Mouse (Mus musculus) forebrain, embryonic 14.5 days (tissue): ENCODE data around the gene BC107364. TPM values are rescaled to one million over a fixed set of nuclear protein-coding genes. Genes with fewer than 3 reads are reported as not detected.
"Not testable (repeated sequence)": the region's sequence is repeated elsewhere in the genome, so short reads cannot be mapped to it uniquely, and the experiment has no call there.

Experiments
- ATAC-seq: fragments of 200-750 bp; cut with Nextera tagmentation; 2 replicates; pipeline ENCODE4 v1.8.0; 2017; ENCODE audit warnings: mild to moderate bottlenecking, moderate library complexity
- DNase-seq: peaks from one replicate; pipeline ENCODE4 v3.0.0-alpha.2; 2015; ENCODE audit warnings: low spot score
- H3K27ac ChIP-seq: fragments of 300-500 bp; sonication (generic); 2 replicates; pipeline ENCODE4 v1.5.1; 2014; ENCODE audit warnings: low read depth, mild to moderate bottlenecking, control low read depth, low read length, moderate library complexity
- H3K27me3 ChIP-seq: fragments of 300-500 bp; sonication (generic); replicated peaks from 2 replicates; pipeline ENCODE4 v1.6.1; 2014; ENCODE audit warnings: low read length, control low read depth, mixed read lengths; ENCODE audit not compliant: control insufficient read depth, insufficient read depth
- H3K36me3 ChIP-seq: fragments of 300-500 bp; sonication (generic); 2 replicates; pipeline ENCODE4 v1.6.1; 2014; ENCODE audit warnings: low read length, control low read depth; ENCODE audit not compliant: control insufficient read depth, insufficient read depth
- H3K4me1 ChIP-seq: fragments of 300-500 bp; sonication (generic); 2 replicates; pipeline ENCODE4 v1.6.1; 2014; ENCODE audit warnings: antibody characterized with exemption, low read length, control low read depth; ENCODE audit not compliant: control insufficient read depth, insufficient read depth
- H3K4me2 ChIP-seq: fragments of 300-500 bp; sonication (generic); 2 replicates; pipeline ENCODE4 v1.6.1; 2014; ENCODE audit warnings: mild to moderate bottlenecking, control low read depth, low read length
- H3K4me3 ChIP-seq: fragments of 300-500 bp; sonication (generic); 2 replicates; pipeline ENCODE4 v1.5.1; 2014; ENCODE audit warnings: low read depth, low read length, control low read depth
- H3K9ac ChIP-seq: fragments of 300-500 bp; sonication (generic); 2 replicates; pipeline ENCODE4 v1.6.1; 2014; ENCODE audit warnings: mild to moderate bottlenecking, low read length, control low read depth, moderate library complexity
- H3K9me3 ChIP-seq: fragments of 300-500 bp; sonication (generic); replicated peaks from 2 replicates; pipeline ENCODE4 v1.6.1; 2016; ENCODE audit warnings: low read length, control low read depth, mixed read lengths; ENCODE audit not compliant: control insufficient read depth
- WGBS: fragments of 180-500 bp; shearing (Covaris S2); extraction: QIAGEN DNeasy Blood & Tissue Kit; methylation state at CpG from one replicate; pipeline ENCODE4 v1.1.7; 2014; 5-methylcytosine and 5-hydroxymethylcytosine counted together
- polyA plus RNA-seq: library from polyadenylated mRNA; unstranded; fragments of >200 nt; fragmentation: Nextera tagmentation; extraction: Ambion mirVana; gene quantifications from 2 replicates; pipeline ENCODE4 v1.2.1, GENCODE M21; 2014

The BC107364 gene
- polyA plus RNA-seq, 1 experiment from 2014 or later: not detected

DNA sequence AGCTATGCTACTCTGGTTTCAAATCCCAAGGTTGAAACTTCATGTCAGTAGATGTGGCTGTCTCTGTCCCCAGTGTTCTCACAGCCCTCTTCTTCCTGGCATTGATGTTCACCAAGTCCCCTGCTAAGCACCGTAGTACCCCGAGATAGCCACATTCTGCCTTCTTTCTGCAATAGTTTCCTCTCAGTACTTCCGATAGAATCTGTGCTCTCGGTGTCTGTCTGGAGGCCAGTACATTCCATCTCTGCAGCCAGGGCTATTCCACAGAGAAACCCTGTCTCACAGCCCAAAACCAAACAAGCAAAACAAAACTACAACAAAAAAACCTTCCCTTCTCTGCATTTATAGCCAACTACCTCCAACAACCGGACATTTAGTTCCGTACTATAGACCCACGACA lies 44.1 kb upstream of the BC107364 start:
- H3K9ac ChIP-seq: no peak overlapping the region
- DNase-seq: no peak
- H3K27ac ChIP-seq: no peak overlapping the region
- no peak overlapping the region for H3K4me2 ChIP-seq
- no peaks in the 10 kb centered on the region for H3K27me3 ChIP-seq
- ATAC-seq: no peak
- WGBS: 54% methylated on average over 7 of the region's 7 CpGs
- no peak overlapping the region for H3K4me3 ChIP-seq
- H3K9me3 ChIP-seq: no peaks in the 10 kb centered on the region
- no peaks in the 10 kb centered on the region for H3K4me1 ChIP-seq
- no peaks in the 10 kb centered on the region for H3K36me3 ChIP-seq

DNA sequence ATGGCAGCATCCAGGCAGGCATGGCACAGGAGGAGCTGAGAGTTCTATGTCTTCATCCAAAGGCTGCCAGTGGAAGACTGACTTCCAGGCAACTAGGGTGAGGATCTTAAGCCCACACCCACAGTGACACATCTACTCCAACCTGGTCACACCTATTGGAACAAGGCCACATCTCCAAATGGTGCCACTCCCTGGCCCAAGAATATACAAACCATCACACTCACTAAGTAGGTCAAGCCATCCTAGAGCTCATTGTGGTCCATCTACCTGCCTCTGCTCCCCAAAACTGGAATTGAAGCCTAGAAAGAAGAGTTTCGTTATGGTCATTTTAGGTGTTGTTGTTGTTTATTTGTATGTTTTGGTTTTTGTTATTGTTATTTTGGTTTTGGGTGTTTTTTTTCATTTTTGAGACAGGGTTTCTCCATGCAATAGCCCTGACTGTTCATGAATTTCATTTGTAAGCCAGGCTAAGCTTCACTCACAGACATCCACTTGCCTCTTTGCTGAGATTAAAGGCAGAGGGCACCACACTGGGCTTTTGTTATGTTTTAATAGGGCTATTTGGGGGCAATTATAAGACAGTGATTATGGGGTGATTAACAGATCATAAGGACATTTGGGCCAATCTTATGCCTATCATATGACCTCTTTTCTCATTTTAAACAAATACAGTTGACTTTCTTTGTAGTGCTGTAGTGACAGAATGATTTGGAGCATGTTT lies 43.5 kb upstream of the BC107364 start:
- H3K4me2 ChIP-seq: no peak overlapping the region
- no peak overlapping the region for H3K27ac ChIP-seq
- H3K9ac ChIP-seq: no peak overlapping the region
- H3K9me3 ChIP-seq: no peaks in the 10 kb centered on the region
- no peaks in the 10 kb centered on the region for H3K36me3 ChIP-seq
- H3K27me3 ChIP-seq: no peaks in the 10 kb centered on the region
- ATAC-seq (no peak), DNase-seq (no peak)
- H3K4me3 ChIP-seq: no peak overlapping the region
- H3K4me1 ChIP-seq: no peaks in the 10 kb centered on the region
- 97% methylated on average over 1 of the region's 1 CpGs for WGBS

- WGBS: 96% methylated on average over 3 of the region's 3 CpGs
- Histone ChIP-seq H3K4me1 (no peaks in the 10 kb centered on the region), H3K27ac (no peak overlapping the region), H3K27me3 (no peaks in the 10 kb centered on the region), H3K9me3 (no peaks in the 10 kb centered on the region), H3K9ac (no peak overlapping the region), H3K4me2 (no peak overlapping the region), H3K36me3 (no peaks in the 10 kb centered on the region), H3K4me3 (no peak overlapping the region)
- ATAC-seq (no peak), DNase-seq (no peak)
Observed at GRCm38 (mm10) chr3:96494912-96495311, 42.8 kb upstream of the BC107364 start.

GRCm38 (mm10) chr3:96494456-96494855 lies 42.4 kb upstream of the BC107364 start:
- not testable (repeated sequence) for H3K9ac ChIP-seq, H3K9me3 ChIP-seq, H3K4me2 ChIP-seq, H3K4me3 ChIP-seq, DNase-seq, H3K27me3 ChIP-seq, H3K4me1 ChIP-seq, H3K27ac ChIP-seq, ATAC-seq, H3K36me3 ChIP-seq
- WGBS: 90% methylated on average over 4 of the region's 11 CpGs

GRCm38 (mm10) chr3:96489636-96490035 lies 37.5 kb upstream of the BC107364 start:
- not testable (repeated sequence) for H3K4me1 ChIP-seq, H3K4me2 ChIP-seq, H3K9ac ChIP-seq, H3K4me3 ChIP-seq, DNase-seq, H3K36me3 ChIP-seq, ATAC-seq, H3K27me3 ChIP-seq, H3K9me3 ChIP-seq
- 47% methylated on average over 5 of the region's 8 CpGs for WGBS
- 0 out of 2 replicates have a peak overlapping the region, but pooled peaks have one; percentile 70 for H3K27ac ChIP-seq

DNA sequence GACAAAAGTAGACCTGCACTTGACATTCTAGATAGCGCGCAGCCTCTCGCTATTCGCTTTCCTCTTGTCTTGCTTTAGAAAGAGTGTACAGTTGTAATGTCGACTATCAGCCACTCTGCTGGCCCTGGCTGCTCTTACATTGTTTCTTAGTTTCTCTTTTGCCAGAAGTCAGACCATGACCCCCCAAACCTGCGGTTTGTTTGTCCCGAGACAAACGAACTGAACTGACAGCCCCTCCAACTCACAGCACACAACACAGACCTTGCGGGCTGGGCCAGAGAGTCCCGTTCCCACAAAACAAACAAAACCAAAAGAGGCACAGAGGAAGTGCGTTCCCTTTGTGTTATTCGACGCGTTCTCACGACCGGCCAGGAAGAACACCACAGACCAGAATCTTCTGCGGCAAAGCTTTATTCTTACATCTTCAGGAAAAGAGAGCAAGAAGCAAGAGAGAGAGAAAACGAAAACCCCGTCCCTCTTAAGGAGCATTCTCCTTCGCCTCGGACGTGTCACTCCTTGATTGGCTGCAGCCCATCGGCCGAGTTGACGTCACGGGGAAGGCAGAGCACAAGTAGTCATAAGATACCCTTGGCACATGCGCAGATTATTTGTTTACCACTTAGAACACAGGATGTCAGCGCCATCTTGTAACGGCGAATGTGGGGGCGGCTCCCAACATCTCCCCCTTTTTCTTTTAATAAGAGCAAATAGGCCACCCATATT lies 37.0 kb upstream of the BC107364 start:
- not testable (repeated sequence) for H3K36me3 ChIP-seq, DNase-seq, H3K27me3 ChIP-seq, H3K9me3 ChIP-seq, H3K4me1 ChIP-seq, H3K9ac ChIP-seq, H3K4me2 ChIP-seq
- peak; percentile 60 for ATAC-seq
- WGBS: under 1% methylated on average over 9 of the region's 31 CpGs
- Histone ChIP-seq H3K4me3 (0 out of 2 replicates have a peak overlapping the region, but pooled peaks have one; percentile 14), H3K27ac (peak overlapping the region; percentile 72; the same call in 1 of the 2 replicates)

DNA sequence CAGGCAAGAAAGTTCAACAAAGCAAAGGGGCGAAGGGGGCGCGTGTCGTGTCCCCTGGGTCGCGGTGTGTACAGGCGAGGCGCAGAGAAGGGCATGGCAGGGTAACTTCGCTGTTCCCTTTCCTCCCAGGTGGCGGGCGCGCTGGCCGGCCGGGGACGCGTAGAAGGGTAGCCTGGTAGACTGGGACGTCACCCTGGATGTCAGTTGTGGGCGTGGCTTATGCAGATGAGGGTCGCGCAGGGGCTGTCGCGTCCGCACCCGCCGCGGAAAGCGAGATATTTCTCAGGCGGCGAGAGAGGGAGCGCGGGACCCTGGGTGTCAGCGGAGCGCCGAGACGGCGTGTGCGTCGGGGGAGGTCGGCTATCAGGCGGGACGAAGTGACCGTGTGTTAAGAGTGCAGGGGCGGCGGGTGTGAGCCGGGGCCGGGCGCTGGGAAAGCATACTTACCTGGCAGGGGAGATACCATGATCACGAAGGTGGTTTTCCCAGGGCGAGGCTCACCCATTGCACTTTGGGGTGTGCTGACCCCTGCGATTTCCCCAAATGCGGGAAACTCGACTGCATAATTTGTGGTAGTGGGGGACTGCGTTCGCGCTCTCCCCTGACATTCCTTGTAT lies 36.3 kb upstream of the BC107364 start:
- DNase-seq, H3K4me1 ChIP-seq, H3K27me3 ChIP-seq, H3K9me3 ChIP-seq, H3K36me3 ChIP-seq: not testable (repeated sequence)
- ATAC-seq: peak; percentile 85
- H3K27ac ChIP-seq: peak overlapping the region; percentile 88
- H3K9ac ChIP-seq: peak overlapping the region; percentile 56
- peak overlapping the region; percentile 58 for H3K4me2 ChIP-seq
- WGBS: 0% methylated on average over 1 of the region's 55 CpGs
- peak overlapping the region; percentile 30 for H3K4me3 ChIP-seq

- 0 out of 2 replicates have a peak, but pooled peaks cover 3% of the 10 kb centered on the region for H3K27me3 ChIP-seq
- peak overlapping the region; percentile 58 for H3K4me2 ChIP-seq
- H3K9me3 ChIP-seq: no peaks in the 10 kb centered on the region
- H3K9ac ChIP-seq: peak overlapping the region; percentile 56
- peak; percentile 45 for DNase-seq
- no peak for ATAC-seq
- H3K27ac ChIP-seq: peak overlapping the region; percentile 88
- H3K4me1 ChIP-seq: no peaks in the 10 kb centered on the region
- 3% methylated on average over 26 of the region's 26 CpGs for WGBS
- H3K4me3 ChIP-seq: peak overlapping the region; percentile 30
- no peaks in the 10 kb centered on the region for H3K36me3 ChIP-seq
Observed at GRCm38 (mm10) chr3:96487596-96488289, 35.6 kb upstream of the BC107364 start.
